Mouse (Mus musculus): Measurements from ENCODE around the gene Apoa2.

Apoa2 gene

GRCm38 (mm10) chr1:171204249-171204644 lies 20.6 kb upstream of the Apoa2 start:
- ATAC-seq (ENCODE audit: insufficient number of reproducible peaks, low FRiP score, low TSS enrichment) = no peak

DNA sequence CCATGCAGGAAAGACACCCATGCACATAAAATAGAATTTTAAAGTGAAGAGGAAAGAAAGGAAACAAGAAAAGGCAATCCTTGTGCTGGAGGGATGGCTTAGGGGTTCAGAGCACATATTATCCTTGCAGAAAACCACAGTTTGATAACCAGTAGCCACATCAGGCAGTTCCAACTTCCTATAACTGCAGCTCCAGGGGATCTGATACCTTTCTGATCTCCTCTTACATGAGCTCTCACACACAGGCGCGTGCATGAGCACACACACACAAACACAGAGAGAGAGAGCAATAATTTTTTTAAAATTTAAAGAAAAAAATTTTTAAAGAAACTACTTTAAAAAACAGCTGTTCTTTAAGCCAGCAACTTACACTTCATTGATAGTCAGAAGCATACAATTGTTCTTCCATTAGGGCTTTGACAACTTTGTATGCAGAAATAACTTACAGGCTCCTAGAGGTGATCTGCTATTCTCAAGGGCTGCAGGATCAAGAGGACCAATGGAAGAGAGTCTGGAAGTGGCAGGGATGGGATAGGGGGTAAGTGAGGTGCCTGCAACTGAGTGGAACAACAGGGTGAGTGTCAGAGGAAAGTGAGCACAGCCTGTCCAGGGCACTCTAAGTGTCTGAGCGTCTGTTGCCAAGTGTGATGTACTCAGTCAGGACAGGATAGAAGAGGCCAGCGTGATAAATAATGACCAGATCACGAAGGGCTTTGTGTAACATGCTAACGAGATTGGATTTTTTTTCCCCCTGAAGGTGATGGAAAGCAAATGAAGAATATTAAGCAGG lies 19.0 kb upstream of the Apoa2 start:
- no peak for ATAC-seq (ENCODE audit: insufficient number of reproducible peaks, low FRiP score, low TSS enrichment)

DNA sequence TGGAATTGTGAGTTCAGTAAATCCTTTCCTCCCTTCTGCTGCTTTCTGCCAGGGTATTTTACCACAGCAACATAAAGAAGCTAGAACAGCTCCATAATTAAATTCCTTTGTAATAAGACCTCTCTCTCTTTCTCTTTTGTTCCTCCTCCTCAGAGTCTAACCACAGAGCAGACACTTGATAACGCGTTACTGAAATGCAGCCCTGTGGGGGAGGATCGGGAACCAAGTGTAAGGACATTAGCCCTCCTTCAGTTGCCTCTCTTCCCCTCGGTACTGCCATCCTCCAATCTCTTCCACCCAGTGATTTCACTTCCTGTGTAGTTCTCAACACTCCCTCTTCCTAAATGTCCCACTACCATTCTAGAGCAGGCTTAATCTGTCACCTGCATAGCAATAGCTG lies 15.4 kb upstream of the Apoa2 start:
- no peak for ATAC-seq (ENCODE audit: insufficient number of reproducible peaks, low FRiP score, low TSS enrichment)

DNA sequence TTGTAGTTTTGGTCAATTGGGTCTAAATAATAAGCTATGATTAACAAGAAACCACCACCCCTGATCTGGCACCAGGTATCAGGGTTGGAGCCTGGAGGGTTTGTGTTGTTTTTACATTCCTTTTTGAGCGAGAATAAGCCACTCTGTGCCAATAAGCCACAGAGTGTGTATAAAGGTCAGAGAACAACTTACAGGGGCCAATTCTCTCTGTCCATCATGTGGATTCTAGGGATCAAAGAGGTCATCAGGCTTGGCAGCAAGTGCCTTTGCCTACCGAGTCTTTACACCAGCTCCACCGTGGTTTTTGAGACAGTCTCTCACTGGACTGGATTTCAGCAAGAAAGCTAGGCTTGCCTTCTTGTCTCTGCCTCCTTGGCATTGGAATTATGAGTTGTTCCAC lies 12.0 kb upstream of the Apoa2 start:
- ATAC-seq (ENCODE audit: insufficient number of reproducible peaks, low FRiP score, low TSS enrichment) = no peak

DNA sequence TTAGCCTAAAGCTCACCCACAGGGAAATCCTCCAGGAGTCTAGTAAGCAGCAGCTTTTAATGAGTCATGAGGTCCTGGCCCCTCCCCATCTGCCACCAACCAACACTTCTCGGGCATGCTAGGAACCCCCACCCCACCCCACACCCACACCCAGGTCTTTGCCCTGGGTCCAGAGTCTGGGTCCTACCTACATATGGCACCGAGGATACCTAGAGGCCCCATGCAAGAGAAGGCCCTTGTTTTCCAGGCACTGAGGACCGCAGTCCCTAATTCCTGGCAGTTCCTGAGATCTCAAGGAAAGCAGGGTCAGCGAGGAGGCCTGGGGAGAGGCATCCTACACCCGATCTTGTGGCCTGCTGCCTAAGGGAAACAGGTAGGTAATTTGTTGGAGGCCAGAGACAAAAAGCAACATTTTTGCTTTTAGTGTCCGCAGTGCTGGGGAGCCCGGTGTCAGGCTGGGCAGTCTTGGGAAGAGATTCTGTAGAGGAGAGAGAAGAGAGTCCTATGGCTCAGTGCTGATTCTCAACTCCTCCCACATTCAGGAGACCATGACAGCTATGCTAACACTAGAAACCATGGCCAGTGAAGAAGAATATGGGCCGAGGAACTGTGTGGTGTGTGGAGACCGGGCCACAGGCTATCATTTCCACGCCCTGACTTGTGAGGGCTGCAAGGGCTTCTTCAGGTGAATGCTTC lies 10.9 kb upstream of the Apoa2 start, which contains the start of gene Nr1i3:
Gene Nr1i3, plus strand, starts transcription at position 170 of the 696 bp plus-strand sequence.
- ATAC-seq (ENCODE audit: insufficient number of reproducible peaks, low FRiP score, low TSS enrichment) = no peak

- no peak for ATAC-seq (ENCODE audit: insufficient number of reproducible peaks, low FRiP score, low TSS enrichment)
Observed at GRCm38 (mm10) chr1:171216241-171216955, 8.5 kb upstream of the Apoa2 start.

GRCm38 (mm10) chr1:171220871-171221270 lies 4.0 kb upstream of the Apoa2 start:
- ATAC-seq (ENCODE audit: insufficient number of reproducible peaks, low FRiP score, low TSS enrichment) = 0 out of 2 replicates have a peak, but pooled peaks have one; percentile 16

- ATAC-seq (ENCODE audit: insufficient number of reproducible peaks, low FRiP score, low TSS enrichment) = peak; percentile 1; the same call in 1 of the 2 replicates
Observed at GRCm38 (mm10) chr1:171221281-171222193, 3.3 kb upstream of the Apoa2 start.

- peak; percentile 97 for ATAC-seq (ENCODE audit: insufficient number of reproducible peaks, low FRiP score, low TSS enrichment)
Observed at GRCm38 (mm10) chr1:171222238-171223155, 2.4 kb upstream of the Apoa2 start, which contains the start of gene Tomm40l. Gene Tomm40l, minus strand, starts transcription at chr1:171222514.

- ATAC-seq (ENCODE audit: insufficient number of reproducible peaks, low FRiP score, low TSS enrichment) = no peak
Observed at GRCm38 (mm10) chr1:171223168-171223567, 1.7 kb upstream of the Apoa2 start.

DNA sequence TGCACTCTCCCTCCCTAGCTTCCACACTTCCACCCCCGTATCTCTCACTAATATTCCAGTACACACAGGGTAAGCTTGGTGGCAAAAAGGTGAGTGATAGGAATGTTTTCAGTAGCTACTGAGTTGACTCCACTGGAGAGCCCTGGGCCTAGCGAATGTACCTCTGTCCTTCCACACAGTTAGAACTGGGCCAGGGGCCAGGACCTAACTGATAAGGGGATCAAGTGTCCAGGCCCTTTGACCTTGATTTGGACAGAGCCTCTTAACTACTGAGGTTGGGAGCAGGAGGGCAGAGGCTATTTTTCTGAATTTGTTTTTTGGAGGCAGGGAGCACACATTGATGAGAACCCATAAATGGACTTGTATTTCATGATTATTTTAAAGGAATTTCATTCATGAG lies 1.1 kb upstream of the Apoa2 start:
- ATAC-seq (ENCODE audit: insufficient number of reproducible peaks, low FRiP score, low TSS enrichment) = no peak

DNA sequence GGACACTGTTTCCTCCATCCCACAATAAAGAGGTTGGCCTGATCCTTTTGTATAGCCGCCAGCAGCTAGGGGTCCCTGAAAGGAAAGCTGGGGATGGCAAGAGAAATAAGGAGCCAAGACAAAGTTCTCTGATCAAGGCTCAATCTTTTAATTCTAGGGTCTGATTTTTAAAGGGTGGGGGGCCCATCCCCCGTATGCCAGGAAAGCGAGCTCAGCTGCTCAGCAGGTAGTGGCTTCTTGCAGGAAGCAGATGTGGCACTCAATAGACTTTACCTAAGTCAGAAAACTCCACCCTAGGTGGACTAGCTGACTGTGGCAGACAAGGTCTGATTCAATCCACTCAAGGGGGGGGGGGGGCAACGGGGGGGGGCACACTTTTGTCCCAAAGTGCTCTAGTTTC lies 1.9 kb downstream of the Apoa2 start:
- ATAC-seq (ENCODE audit: insufficient number of reproducible peaks, low FRiP score, low TSS enrichment) = no peak

- ATAC-seq (ENCODE audit: insufficient number of reproducible peaks, low FRiP score, low TSS enrichment) = no peak
Observed at GRCm38 (mm10) chr1:171227879-171228278, 3.0 kb downstream of the Apoa2 start.

GRCm38 (mm10) chr1:171229750-171230149 lies 4.9 kb downstream of the Apoa2 start:
- no peak for ATAC-seq (ENCODE audit: insufficient number of reproducible peaks, low FRiP score, low TSS enrichment)

- ATAC-seq (ENCODE audit: insufficient number of reproducible peaks, low FRiP score, low TSS enrichment) = no peak
Observed at GRCm38 (mm10) chr1:171230215-171230614, 5.4 kb downstream of the Apoa2 start.

DNA sequence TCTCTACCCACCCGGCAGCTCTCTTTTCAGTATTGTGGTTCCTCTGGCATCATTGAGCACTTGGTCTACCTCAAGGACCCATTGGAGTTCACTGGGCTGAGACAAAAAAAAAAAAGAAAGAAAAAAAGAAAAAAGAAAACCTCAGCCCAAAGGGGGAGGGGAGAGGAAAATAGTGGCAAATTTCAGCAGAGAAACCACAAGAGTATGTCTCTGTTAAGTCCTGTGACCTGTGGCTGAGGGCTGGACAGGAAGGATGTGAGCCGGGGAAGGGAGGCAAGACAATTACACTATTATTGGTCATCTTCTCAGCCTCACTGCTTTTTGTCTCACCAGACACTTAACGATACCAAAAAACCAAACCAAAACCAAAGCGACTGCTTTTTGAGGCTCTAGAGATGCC lies 7.0 kb downstream of the Apoa2 start:
- ATAC-seq (ENCODE audit: insufficient number of reproducible peaks, low FRiP score, low TSS enrichment) = no peak

- no peak for ATAC-seq (ENCODE audit: insufficient number of reproducible peaks, low FRiP score, low TSS enrichment)
Observed at GRCm38 (mm10) chr1:171232348-171232747, 7.5 kb downstream of the Apoa2 start.

GRCm38 (mm10) chr1:171232800-171233730 lies 8.2 kb downstream of the Apoa2 start:
- ATAC-seq (ENCODE audit: insufficient number of reproducible peaks, low FRiP score, low TSS enrichment) = no peak

Measured in cerebellum, adult (tissue).